Mouse (Mus musculus): ENCODE data around the gene Crtap.
"Not testable (repeated sequence)": the region's sequence is repeated elsewhere in the genome, so short reads cannot be mapped to it uniquely, and the experiment has no call there.

Gene Crtap

DNA sequence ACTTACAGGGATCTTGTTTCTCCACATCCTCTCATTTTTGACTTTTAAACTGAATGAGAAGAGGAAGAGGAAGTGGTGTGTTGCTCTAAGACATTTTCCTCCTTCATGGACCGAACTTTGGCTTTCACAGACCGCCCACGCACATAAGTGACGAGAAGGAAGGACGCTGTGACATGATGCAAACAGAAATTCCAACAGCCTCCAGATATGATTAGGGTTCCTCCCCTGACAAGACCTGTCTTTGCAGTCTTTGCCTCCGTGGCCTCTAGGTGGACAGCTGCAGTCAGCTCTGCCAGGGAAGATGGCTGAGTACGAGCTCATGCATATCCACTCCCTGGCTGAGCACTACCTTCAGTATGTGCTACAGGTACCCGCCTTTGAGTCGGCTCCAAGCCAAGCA, 60.6 kb downstream of the Crtap start, which contains the start of gene Bcl2a1c:
Gene Bcl2a1c, plus strand, starts transcription at position 281 of the 400 bp plus-strand sequence.
- DNase-seq (ENCODE audit: low read depth in 1 of 2, low spot score in 2 of 2): not testable (repeated sequence)

DNA sequence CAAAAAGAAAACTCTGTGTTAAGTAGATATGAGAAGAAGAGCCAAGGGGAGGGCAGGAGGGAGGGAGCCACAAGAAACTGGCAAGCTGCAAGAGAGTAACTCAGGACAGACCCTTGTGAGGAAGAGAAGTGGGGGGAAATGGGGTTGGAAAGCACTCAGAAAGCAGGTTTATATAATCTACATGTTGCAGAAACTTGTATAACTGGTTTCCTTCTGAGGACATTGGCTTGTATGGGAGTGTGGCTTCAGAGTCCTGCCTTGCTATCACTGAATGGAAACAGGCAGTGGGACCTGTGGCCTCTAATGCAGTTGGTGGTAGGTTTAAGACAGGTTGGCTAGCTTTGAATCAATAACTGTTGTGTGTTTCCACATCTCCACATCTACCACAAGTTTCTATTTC, 62.1 kb downstream of the Crtap start:
- DNase-seq (ENCODE audit: low read depth in 1 of 2, low spot score in 2 of 2): not testable (repeated sequence)

DNA sequence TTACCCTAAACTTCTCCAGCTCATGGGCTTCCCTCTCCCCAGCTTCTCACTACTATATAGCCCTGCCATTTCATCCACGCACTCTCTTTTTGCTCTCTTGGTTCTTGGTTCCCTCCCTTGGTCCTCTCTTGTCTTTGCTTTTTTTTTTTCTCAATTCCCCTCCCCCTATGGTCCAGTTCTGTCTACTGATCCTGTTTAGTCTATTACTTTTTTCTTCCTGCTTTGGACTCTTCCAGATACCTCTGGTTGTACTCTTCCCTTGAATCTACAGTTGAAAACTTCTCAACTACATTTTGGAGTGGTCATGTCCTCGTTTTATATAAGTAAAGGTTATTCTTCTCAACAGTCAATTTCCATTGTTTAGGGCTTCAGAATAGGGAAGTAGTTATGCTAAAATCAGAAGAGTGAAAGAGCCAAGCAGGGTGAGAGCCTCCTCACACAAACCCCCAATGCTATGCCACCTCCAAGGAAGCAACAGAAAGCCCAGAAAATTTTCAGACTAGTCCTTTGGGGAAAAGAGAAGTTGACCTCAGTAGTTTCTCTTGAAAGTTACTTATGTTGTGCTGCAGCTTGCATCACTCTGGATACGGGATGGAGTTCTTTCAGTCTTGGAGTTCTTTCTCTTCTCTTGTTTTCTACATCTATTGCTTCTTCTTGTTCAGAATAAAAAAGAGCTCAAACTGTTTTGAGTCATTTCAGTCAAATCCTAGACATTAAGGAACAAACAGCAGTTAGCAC, 64.3 kb downstream of the Crtap start:
- DNase-seq (ENCODE audit: low read depth in 1 of 2, low spot score in 2 of 2): no peak

Data from monocyte, adult 2 months (primary cell).